Mouse (Mus musculus): Measurements from ENCODE around the gene Psmd9.

The Psmd9 gene

DNA sequence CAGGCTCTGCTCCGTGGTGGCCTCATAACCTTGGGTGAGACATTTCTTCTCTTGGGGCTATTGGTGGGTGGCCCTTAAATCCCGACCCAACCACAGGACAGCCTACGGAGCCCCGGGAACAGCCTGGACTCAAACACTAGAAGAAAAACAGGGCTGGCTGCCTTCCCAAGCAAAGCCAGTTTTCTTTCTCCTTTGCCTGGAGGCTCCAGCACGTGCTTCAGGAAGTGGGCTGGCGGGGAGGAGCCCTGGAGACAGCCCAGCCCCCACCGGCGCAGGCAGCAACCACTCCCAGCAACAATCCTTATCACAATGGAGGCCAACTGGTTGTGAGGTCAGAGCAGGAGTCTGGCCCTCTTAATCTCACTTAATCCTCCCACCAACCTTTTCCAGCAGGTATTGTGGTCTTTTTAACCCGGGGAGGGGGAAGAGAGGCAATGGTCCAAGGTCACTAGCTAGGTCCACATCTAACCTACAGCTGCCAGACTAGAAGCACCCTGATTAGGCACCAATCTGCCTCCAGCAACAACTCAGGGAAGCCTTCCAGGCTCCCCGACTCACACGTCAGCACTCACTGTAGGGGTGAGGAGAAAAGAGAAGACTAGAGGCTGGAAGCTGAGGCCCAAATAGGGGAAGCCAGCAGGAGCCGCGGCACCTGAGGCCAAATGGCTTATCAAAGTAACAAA lies 32.7 kb upstream of the Psmd9 start:
- in situ Hi-C loops (cut with MboI; ENCODE audit: low pct_unique_long_range_greater_than_20kb in 1 of 2, low sequenced_read_pairs in 2 of 2, unreplicated experiment in 1 of 2): no loop called here

DNA sequence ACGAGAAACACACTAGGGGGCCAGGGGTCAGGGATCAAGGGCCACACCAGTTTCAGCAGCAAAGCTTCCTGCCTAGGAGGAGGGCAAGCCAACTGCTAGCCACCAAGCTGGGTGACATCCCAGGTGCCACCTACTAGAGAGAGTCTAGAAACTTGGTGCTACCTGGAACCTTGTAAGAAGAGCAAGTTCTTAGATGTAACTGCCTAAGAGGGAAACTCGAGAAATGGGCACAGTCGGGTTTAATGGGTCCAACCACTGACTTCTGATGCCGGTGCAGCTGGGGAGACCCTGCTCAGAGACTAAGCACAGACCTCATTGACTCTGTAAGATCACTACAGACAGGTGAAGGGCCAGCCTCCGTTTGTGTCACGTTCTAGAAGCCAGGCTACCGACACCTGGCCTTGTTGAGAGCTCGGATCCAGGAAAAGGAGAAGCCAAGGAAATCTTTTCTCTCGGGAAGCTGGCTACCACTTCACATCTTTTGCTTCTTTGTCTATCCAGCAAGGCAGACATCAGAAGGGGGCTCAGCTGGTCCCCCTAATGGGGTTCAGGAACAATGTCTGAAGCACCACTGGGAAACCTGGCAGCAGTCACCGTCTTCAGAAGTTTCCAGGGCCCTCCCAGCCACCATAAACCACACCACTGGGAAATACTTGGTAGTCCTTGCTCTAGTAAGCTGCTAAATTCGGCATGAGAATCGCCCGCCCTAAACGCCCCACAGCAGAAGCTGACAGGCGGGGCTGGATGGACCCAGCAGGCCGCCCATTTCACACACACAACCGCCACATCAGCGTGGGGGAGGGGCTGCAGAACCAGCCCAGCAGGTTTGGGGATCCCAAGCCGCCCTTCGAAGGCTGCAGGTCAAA lies 31.9 kb upstream of the Psmd9 start:
- in situ Hi-C loops (cut with MboI; ENCODE audit: low pct_unique_long_range_greater_than_20kb in 1 of 2, low sequenced_read_pairs in 2 of 2, unreplicated experiment in 1 of 2): no loop called here

DNA sequence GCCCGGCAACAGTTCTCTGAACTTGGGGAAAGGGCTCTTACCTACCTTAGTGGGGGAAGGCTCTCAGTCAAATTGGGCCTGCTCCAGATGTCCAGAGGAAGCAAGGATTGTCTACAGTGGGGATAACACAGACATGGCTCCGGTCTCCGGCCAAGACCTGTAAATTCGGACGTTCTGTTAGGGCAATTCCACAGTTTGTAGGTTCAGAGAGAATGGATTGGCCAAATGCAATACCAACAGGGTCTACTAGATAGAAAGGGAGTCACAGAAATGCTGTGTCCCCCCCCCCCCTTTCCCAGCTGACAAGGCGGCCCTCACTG lies 31.3 kb upstream of the Psmd9 start:
- in situ Hi-C loops (cut with MboI; ENCODE audit: low pct_unique_long_range_greater_than_20kb in 1 of 2, low sequenced_read_pairs in 2 of 2, unreplicated experiment in 1 of 2): no loop called here

DNA sequence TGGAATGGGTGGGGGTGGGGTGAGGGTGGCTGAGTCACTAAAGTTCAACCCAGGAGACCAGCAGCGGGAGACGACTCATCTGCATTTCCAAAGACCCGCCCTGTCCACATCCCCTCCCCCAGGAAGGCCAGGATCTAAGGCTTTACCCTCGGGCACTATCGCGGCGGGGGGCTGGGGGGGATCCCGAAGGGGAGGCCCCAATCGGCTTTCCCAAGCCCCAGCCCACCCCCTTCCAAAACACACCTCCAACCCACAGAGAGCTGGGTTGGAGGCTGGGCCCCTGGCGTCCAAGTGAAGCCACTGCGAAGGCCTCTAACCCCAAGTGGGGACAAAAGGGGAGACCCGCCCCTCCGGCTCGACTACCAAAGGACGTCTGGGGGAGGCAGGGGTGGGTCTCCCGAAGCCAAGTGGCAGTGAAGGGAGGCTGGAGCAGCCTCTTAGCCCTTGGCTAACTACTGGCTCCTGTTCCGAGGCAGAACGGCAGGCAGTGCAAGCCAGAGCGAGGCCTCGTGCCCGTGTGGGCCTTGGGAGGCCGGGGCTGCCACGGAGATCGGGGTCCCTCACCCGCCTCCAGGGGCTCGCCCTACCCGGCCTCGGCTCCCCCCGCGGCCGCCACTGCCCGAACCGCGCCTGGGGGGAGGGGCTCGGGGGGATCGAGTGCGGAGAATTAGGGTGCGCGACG lies 30.8 kb upstream of the Psmd9 start:
- in situ Hi-C loops (cut with MboI; ENCODE audit: low pct_unique_long_range_greater_than_20kb in 1 of 2, low sequenced_read_pairs in 2 of 2, unreplicated experiment in 1 of 2): no loop called here

DNA sequence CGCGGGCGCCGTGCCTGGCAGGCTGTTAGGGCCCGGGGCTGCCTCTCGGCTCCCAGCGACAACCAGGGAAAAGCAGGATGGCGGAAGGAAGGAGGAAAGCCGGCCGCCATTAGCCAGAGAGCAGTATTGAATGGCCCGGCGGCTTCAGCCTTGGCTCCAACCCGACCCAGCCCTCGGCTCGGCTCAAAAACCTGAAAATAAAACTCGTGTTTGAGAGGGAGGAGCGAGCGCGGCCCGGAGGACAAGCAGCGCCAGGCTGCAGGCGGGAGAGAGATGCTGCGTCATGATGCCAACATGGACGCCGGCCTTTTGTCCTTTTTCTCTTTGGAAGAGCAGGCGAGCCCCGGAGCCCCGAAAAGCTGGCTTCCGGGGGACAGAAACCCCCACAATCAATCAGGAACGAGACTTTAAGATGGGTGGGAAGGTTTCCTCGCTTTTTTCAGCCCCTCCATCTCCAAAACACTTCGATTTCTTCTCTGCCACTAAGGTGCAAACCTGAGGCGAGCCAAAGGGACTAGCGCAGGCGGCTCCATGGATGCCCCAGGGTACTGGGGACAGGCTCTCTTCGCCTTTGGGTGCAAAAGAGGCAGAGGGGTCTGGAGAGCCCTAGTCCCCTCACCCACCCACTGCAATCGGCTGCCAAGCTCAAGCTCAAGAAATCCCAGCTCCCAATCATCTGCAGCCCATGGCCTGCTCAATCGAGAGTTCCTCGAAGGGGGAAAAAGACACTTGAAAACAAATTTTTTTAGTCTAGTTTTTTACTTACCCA lies 30.1 kb upstream of the Psmd9 start:
- in situ Hi-C loops (cut with MboI; ENCODE audit: low pct_unique_long_range_greater_than_20kb in 1 of 2, low sequenced_read_pairs in 2 of 2, unreplicated experiment in 1 of 2): no loop called here

DNA sequence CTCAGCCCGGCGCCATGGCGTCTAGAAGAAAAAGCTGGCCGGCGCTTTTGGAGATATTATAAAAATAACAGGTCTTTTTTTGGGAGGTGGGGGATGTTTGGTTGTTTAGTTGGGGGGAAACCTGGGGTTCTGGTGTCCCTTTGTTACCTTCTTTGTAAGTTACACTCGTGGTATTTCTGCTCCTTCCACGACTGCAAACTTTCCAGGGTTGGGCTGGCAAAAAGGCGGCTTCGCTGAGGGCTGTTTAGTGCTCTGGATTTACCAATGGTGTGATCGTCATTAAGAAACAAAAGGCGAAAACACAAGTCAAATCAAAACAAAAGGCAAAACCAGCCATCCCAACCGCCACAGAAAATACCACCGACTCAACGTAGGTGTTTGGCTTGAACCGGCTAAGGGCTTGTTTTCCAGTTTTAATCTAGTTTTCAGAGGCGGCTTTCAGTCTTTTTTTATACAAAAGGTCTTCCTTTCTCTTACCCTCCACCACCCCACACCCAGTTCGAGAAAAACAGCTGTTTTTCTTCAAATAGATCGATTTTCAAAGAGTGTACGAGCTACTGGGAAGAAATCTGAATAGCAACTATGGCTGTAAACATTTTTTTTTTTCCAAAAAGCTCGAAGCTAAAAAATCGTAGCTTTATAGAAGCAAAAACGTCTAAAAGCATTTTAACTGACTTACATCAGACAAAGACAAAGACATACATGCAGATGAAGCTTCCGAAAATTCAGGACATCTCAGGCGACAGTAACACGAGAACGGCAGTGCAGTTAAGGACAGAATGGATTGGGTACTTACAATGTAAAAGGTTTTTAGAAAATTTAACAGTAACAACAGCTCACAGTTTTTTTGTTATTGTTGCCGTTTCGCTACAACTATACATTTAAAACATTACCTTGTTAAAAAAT lies 29.2 kb upstream of the Psmd9 start:
- in situ Hi-C loops (cut with MboI; ENCODE audit: low pct_unique_long_range_greater_than_20kb in 1 of 2, low sequenced_read_pairs in 2 of 2, unreplicated experiment in 1 of 2): no loop called here

DNA sequence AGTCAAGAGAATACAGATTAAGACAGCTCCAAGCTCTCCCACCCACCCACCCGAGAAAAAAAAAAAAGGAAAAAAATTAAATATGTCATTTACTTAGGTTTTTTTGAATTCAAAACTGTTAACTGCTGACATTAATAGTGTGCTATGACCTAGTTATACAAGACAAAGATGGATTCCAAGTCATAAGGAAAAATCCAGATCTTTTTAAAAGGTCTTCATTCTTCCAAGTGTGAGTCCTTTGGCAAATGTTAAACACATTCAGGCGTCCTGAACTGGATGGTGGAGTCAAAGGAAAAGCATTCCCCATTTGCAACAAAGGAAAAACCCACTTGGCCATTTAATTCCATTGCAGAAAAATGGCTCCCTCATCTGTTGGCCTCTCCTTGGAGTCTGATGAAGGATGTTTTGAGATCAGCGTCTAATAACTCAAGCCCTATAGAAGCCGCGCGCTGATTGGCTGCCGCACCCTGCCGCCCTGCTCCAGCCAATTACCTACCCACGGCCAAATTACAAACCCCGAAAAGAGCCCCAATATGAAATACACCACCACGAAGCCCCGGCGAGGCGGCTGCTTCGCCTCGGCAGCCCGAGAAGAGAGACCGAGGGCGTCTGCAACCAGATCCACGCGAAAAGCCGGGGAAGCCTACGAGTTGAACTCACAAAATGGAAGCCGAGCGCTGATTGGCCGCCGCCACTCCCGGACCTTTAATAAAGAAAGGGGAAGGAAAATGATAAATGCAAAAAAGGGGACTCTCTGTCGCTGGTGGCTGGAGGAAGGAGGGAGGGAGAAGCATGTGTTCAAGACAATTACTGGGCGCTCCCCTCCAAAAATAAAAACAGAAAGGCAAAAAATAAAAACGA lies 28.3 kb upstream of the Psmd9 start:
- in situ Hi-C loops (cut with MboI; ENCODE audit: low pct_unique_long_range_greater_than_20kb in 1 of 2, low sequenced_read_pairs in 2 of 2, unreplicated experiment in 1 of 2): no loop called here

DNA sequence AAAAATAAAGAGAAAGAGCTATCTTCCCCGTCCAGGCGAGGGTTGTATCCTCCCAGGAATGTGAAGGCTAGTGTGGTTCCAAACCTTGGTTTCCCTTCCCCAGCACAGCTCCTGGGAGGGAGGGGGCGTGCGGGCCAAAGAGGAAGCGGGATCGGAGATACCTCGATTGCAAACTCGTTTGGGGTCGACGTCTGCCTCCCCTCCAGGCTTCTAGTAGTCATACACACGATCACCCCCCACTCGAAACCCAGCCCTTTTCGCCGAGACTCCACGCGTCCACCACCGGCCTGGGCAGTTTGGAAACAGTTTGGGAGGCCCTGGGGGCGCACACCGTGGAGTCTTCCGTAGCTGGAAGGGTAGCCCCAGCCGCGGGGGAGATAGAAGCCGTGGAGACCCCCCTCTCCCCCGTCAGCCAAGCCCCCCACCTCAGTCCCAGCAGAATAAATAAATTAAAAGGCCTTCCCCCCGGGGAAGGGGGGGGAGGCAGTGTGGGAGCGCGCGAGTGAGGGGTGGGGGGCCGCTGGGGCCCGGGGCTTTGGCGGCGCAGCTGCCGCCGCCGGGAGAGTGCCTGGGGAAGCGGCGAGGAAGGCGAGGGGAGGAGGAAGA lies 27.6 kb upstream of the Psmd9 start:
- in situ Hi-C loops (cut with MboI; ENCODE audit: low pct_unique_long_range_greater_than_20kb in 1 of 2, low sequenced_read_pairs in 2 of 2, unreplicated experiment in 1 of 2): no loop called here

DNA sequence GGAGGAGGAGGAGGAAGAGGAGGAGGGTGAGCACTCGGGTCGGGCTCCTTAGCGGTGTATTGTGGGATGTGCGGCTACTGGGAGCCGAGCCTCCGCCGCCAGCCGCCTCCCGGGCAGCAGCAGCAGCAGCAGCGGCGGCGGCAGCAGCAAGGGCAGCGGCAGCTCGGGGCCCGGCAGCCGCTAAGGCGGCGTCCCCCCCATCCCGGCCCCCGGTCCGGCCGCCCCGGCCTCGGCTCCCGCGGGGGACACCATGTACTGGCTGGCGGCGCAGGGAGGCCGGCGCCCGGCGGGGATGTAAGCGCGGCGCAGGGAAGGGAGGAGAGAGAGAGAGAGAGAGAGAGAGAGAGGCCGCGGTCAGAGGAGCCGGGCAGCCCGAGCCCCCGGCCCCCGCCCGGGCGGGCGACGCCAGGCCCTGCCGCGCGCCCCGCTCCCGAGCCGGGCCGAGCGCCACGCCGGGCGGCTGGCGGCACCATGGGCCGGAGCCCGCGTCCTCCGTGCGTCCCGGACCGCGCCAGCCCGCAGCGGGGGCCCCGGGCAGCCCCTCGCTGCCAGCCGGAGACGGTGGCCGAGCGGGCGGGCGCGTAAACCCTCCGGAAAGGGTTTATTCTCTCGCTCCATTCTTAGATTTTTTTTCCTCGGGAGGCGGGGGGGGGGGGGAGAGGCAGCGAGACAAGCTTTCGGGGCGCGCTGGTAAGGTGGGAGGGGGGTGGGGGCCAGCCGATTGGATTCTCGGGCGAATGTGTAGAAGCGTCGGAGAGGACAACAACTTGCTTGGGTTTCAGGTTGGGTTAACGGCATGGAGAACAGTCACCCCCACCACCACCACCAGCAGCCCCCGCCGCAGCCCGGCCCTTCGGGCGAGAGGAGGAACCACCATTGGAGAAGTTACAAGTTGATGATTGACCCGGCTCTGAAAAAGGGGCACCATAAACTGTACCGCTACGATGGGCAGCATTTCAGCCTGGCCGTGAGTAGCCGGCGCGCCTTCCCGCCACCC lies 26.8 kb upstream of the Psmd9 start, which contains the start of gene Setd1b:
Setd1b (plus strand) TSS at position 33 of the 997 bp plus-strand sequence.
- in situ Hi-C loops (cut with MboI; ENCODE audit: low pct_unique_long_range_greater_than_20kb in 1 of 2, low sequenced_read_pairs in 2 of 2, unreplicated experiment in 1 of 2): no loop called here

DNA sequence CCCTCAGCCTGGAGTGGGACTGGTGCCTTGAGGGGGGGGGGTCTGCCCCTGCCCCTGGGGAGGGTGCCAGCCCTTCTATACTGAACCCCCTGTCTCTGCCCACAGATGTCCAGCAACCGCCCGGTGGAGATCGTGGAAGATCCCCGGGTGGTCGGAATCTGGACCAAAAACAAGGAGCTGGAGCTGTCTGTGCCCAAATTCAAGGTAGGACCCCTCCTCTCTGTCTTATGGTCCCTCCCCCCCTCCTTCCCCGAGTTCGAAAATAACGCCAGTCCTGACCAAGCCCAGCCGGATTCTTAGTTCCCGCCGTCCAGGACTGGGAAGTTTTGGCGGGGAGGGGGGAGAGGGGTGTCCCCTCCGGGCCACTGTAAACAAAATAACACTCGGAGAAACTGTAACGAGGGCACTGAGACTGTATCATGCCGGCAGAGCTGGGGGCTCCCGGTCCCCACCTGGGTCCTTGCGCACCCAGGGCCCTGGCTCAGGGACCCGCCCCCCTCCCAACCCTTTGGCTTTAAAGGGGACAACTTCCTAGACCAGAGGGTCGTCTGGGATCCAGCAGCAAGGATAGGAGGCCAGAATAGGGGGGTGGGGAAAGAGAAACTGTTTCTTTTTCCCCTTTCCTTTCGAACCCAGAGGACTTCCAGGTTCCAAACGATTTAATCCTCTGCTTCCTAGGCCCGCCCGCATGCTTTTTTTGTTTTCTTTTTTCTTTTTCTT lies 25.8 kb upstream of the Psmd9 start:
- in situ Hi-C loops (cut with MboI; ENCODE audit: low pct_unique_long_range_greater_than_20kb in 1 of 2, low sequenced_read_pairs in 2 of 2, unreplicated experiment in 1 of 2): no loop called here

DNA sequence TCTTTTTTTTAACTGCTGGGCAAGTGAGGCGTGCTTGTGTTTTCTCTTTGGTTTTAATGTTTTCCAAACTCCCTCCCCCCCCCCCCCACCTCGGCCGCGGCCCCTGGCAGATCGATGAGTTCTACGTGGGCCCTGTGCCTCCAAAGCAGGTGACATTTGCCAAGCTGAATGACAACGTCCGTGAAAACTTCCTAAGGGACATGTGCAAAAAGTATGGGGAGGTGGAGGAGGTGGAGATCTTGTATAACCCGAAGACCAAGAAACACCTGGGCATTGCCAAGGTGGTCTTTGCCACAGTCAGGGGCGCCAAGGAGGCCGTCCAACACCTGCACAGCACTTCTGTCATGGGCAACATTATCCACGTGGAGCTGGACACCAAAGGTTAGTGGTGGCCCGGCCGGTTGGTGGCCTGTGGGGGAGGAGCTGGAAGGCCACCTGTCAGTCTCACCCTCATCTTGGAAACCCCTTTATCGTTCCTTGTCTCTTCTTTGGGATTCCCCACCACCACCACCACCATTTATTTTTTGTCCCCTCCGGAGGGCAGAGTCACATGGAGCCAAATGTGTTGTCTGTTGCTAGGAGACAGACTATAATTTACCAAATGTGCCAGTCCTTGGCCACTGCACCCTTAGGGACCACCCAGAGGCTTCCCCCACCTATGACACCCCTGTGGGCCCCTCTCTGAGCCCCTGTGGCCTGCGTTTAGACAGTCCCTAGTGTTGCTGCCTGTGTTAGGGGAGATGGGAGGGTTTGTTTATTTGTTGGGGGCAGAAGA lies 25.1 kb upstream of the Psmd9 start:
- in situ Hi-C loops (cut with MboI; ENCODE audit: low pct_unique_long_range_greater_than_20kb in 1 of 2, low sequenced_read_pairs in 2 of 2, unreplicated experiment in 1 of 2): no loop called here

DNA sequence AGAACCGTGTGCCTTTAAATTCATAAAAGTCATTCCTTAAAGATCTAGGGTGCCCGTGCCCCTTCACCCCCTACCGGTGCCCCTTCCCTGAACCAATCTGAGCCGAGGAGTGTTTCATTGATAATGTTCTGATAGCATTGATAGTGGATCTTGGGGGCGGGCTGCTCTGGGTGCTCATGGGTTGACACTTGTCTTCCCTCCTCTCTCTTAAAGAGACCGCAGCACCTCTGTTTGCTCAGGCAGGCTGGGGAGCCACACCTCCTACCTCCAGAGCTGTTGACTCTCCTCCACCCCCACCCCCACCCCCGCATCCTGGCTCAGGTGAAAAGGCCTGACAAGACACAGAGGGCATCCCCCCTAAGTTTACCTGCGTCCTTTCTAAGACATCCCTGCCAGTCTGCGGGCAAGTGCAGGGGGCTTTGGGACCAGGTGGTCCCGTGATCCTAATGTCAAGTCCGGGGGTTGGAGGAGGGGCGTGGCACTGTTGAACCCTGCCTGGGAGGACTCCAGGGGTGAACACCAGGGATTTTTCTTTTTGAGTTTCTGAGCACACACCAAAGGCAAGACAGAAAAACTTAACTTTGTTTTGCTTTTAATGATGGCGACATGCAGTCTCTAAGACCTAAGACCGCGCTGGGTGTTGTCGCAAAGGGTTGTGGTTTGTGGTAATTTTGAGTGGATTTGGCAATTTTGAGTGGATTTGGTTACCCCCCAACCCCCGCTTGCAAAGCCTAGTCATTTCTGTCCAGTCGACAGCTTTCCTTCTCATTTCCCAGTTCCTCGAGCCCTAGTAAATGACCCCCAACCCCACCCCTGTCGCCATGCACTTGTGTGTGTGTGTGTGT lies 24.2 kb upstream of the Psmd9 start:
- in situ Hi-C loops (cut with MboI; ENCODE audit: low pct_unique_long_range_greater_than_20kb in 1 of 2, low sequenced_read_pairs in 2 of 2, unreplicated experiment in 1 of 2): no loop called here

DNA sequence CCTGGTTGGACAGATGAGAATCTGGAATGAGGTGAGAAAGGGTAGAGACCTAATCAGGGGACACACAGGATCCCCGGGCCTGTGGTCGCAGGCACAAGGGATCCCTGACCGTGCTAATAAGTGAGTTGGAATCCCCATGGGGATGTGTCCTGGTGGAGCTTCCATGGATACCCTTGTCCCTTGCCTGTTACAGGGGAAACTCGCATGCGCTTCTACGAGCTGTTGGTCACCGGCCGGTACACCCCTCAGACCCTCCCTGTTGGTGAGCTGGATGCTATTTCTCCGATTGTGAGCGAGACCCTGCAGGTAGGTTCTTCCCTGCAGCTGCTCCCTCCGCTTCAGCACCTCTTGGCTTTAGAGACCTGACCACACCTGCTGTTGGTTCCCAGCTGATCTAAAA lies 22.9 kb upstream of the Psmd9 start:
- in situ Hi-C loops (cut with MboI; ENCODE audit: low pct_unique_long_range_greater_than_20kb in 1 of 2, low sequenced_read_pairs in 2 of 2, unreplicated experiment in 1 of 2): no loop called here

DNA sequence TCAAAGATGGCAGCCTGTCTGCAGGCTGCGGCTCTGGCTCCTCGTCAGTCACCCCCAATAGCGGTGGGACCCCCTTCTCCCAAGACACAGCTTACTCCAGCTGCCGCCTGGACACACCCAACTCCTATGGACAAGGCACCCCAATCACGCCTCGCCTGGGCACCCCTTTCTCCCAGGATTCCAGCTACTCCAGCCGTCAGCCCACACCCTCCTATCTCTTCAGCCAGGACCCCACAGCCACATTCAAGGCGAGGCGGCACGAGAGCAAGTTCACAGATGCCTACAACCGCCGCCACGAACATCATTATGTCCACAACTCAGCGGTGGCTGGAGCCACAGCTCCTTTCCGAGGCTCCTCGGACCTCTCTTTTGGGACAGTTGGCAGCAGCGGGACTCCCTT lies 21.6 kb upstream of the Psmd9 start:
- in situ Hi-C loops (cut with MboI; ENCODE audit: low pct_unique_long_range_greater_than_20kb in 1 of 2, low sequenced_read_pairs in 2 of 2, unreplicated experiment in 1 of 2): no loop called here
